Mouse (Mus musculus) stomach, embryonic 16.5 days (tissue): ENCODE data around the gene Vmn1r35. TPM values are rescaled to one million over a fixed set of nuclear protein-coding genes. Genes with fewer than 3 reads are reported as not detected.
"Not testable (repeated sequence)": the region's sequence is repeated elsewhere in the genome, so short reads cannot be mapped to it uniquely, and the experiment has no call there.

Experiments
- ATAC-seq: fragments of 200-750 bp; cut with Nextera tagmentation; 2 replicates; pipeline ENCODE4 v1.8.0; 2017; ENCODE audit warnings: moderate number of reproducible peaks, moderate TSS enrichment; ENCODE audit not compliant: insufficient read depth, low FRiP score
- H3K27ac ChIP-seq: fragments of 300-500 bp; sonication (generic); 2 replicates; pipeline ENCODE4 v1.5.1; 2014; ENCODE audit warnings: low read length
- H3K27me3 ChIP-seq: fragments of 300-500 bp; sonication (generic); 2 replicates; pipeline ENCODE4 v1.6.1; 2014; ENCODE audit warnings: low read length, control low read depth, mixed read lengths; ENCODE audit not compliant: control insufficient read depth, insufficient read depth
- H3K36me3 ChIP-seq: fragments of 300-500 bp; sonication (generic); 2 replicates; pipeline ENCODE4 v1.6.1; 2014; ENCODE audit warnings: low read length; ENCODE audit not compliant: control insufficient read depth, insufficient read depth
- H3K4me1 ChIP-seq: fragments of 300-500 bp; sonication (generic); 2 replicates; pipeline ENCODE4 v1.6.1; 2014; ENCODE audit warnings: low read length, control low read depth, mixed read lengths; ENCODE audit not compliant: control insufficient read depth, insufficient read depth
- H3K4me2 ChIP-seq: fragments of 300-500 bp; sonication (generic); 2 replicates; pipeline ENCODE4 v1.6.1; 2014; ENCODE audit warnings: low read depth, low read length, mixed read lengths
- H3K4me3 ChIP-seq: fragments of 300-500 bp; sonication (generic); replicated peaks from 2 replicates; pipeline ENCODE4 v1.5.1; 2014; ENCODE audit warnings: mild to moderate bottlenecking, low read length
- H3K9ac ChIP-seq: fragments of 300-500 bp; sonication (generic); 2 replicates; pipeline ENCODE4 v1.6.1; 2014; ENCODE audit warnings: low read length
- H3K9me3 ChIP-seq: fragments of 300-500 bp; sonication (generic); replicated peaks from 2 replicates; pipeline ENCODE4 v1.6.1; 2016; ENCODE audit warnings: low read length, control low read depth; ENCODE audit not compliant: control insufficient read depth
- WGBS: fragments of 180-500 bp; shearing (Covaris S2); extraction: QIAGEN DNeasy Blood & Tissue Kit; methylation state at CpG from one replicate; pipeline ENCODE4 v1.1.7; 2014; 5-methylcytosine and 5-hydroxymethylcytosine counted together
- polyA plus RNA-seq: library from polyadenylated mRNA; unstranded; fragments of >200 nt; fragmentation: Nextera tagmentation; extraction: Ambion mirVana; gene quantifications from 2 replicates; pipeline ENCODE4 v1.2.1, GENCODE M21; 2015

Gene Vmn1r35
- not detected in 2 replicates for polyA plus RNA-seq

- H3K4me2 ChIP-seq = no peak within 1 kb of the TSS
- H3K4me1 ChIP-seq = no peaks in the 10 kb centered on the region
- no peaks in the 10 kb centered on the region for H3K9me3 ChIP-seq
- H3K27me3 ChIP-seq = no peaks in the 10 kb centered on the region
- ATAC-seq = no peak
- no peak within 1 kb of the TSS for H3K4me3 ChIP-seq
- no peak within 1 kb of the TSS for H3K9ac ChIP-seq
- 79% methylated on average over 3 of the region's 3 CpGs for WGBS
- H3K27ac ChIP-seq = no peak within 1 kb of the TSS
- H3K36me3 ChIP-seq = no peaks in the 10 kb centered on the region
These were observed at the start of gene Vmn1r35 for GRCm38 (mm10) chr6:66685806-66686205. TSS of gene Vmn1r35 (minus strand) at chr6:66685906.

GRCm38 (mm10) chr6:66729082-66729481, 43.4 kb upstream of the Vmn1r35 start, which contains the start of gene Vmn1r37:
TSS of gene Vmn1r37 (plus strand) at chr6:66729382.
- H3K36me3 ChIP-seq, H3K9ac ChIP-seq, H3K4me1 ChIP-seq, H3K4me2 ChIP-seq, H3K4me3 ChIP-seq, H3K27me3 ChIP-seq, H3K27ac ChIP-seq, ATAC-seq, H3K9me3 ChIP-seq: not testable (repeated sequence)

GRCm38 (mm10) chr6:66719068-66719467, 33.4 kb upstream of the Vmn1r35 start, which contains the start of gene Vmn1r36:
TSS of gene Vmn1r36 (minus strand) at chr6:66719168.
- H3K36me3 ChIP-seq, H3K9ac ChIP-seq, H3K9me3 ChIP-seq, H3K4me3 ChIP-seq, H3K27me3 ChIP-seq, H3K4me1 ChIP-seq, ATAC-seq, H3K4me2 ChIP-seq, H3K27ac ChIP-seq: not testable (repeated sequence)
- WGBS = 58% methylated on average over 2 of the region's 2 CpGs

GRCm38 (mm10) chr6:66713854-66714253, 28.1 kb upstream of the Vmn1r35 start:
- no peak for ATAC-seq
- H3K27ac ChIP-seq = no peak overlapping the region
- WGBS = 69% methylated on average over 3 of the region's 3 CpGs
- H3K27me3 ChIP-seq = no peaks in the 10 kb centered on the region
- H3K9me3 ChIP-seq = no peaks in the 10 kb centered on the region
- H3K9ac ChIP-seq = no peak overlapping the region
- no peak overlapping the region for H3K4me3 ChIP-seq
- no peak overlapping the region for H3K4me2 ChIP-seq
- H3K36me3 ChIP-seq = no peaks in the 10 kb centered on the region
- no peaks in the 10 kb centered on the region for H3K4me1 ChIP-seq

- ATAC-seq = no peak
- Histone ChIP-seq H3K4me1 (no peaks in the 10 kb centered on the region), H3K36me3 (no peaks in the 10 kb centered on the region), H3K27ac (no peak overlapping the region), H3K4me3 (no peak overlapping the region), H3K4me2 (no peak overlapping the region), H3K27me3 (no peaks in the 10 kb centered on the region), H3K9me3 (no peaks in the 10 kb centered on the region), H3K9ac (no peak overlapping the region)
These were observed 23.2 kb upstream of the Vmn1r35 start for GRCm38 (mm10) chr6:66708901-66709300.

- Histone ChIP-seq H3K27me3 (no peaks in the 10 kb centered on the region), H3K4me1 (no peaks in the 10 kb centered on the region), H3K9me3 (no peaks in the 10 kb centered on the region), H3K4me3 (no peak within 1 kb of the TSS), H3K27ac (no peak within 1 kb of the TSS), H3K36me3 (no peaks in the 10 kb centered on the region), H3K4me2 (no peak within 1 kb of the TSS), H3K9ac (no peak within 1 kb of the TSS)
- 88% methylated on average over 1 of the region's 1 CpGs for WGBS
- ATAC-seq = no peak
These were observed 41.9 kb downstream of the Vmn1r35 start, which contains the start of gene Vmn1r34 for GRCm38 (mm10) chr6:66643779-66644178. TSS of gene Vmn1r34 (minus strand) at chr6:66643879.

Other genes with a start within 250 kb of the Vmn1r35 start
- gene Mad2l1, start 150.5 kb downstream of the Vmn1r35 start, polyA plus RNA-seq = 74.5 and 82.4 TPM in 2 replicates
- 0.08 TPM in 1 of 2 replicates, not detected in the other for gene Vmn1r32, start 125.8 kb downstream of the Vmn1r35 start, polyA plus RNA-seq
- gene Vmn1r33, start 67.6 kb downstream of the Vmn1r35 start, polyA plus RNA-seq = not detected in 2 replicates
- not detected in 2 replicates for gene Vmn1r34, start 42.0 kb downstream of the Vmn1r35 start, polyA plus RNA-seq
- gene Vmn1r36, start 33.3 kb upstream of the Vmn1r35 start, polyA plus RNA-seq = not detected in 2 replicates
- gene Vmn1r37, start 43.5 kb upstream of the Vmn1r35 start, polyA plus RNA-seq = not detected in 2 replicates
- gene Vmn1r38, start 96.7 kb upstream of the Vmn1r35 start, polyA plus RNA-seq = not detected in 2 replicates
- gene Vmn1r39, start 124.7 kb upstream of the Vmn1r35 start, polyA plus RNA-seq = not detected in 2 replicates
- 132 and 149 TPM in 2 replicates for gene Gng12, start 210.5 kb upstream of the Vmn1r35 start, polyA plus RNA-seq